Mouse (Mus musculus) testis, postnatal 14 days (tissue): Measurements from ENCODE around the gene Prb1.
"Not testable (repeated sequence)": the region's sequence is repeated elsewhere in the genome, so short reads cannot be mapped to it uniquely, and the experiment has no call there.

Source experiments
- DNase-seq: peaks from one replicate; pipeline ENCODE4 v3.0.0; 2021; ENCODE audit warnings: low spot score

The Prb1 gene

GRCm38 (mm10) chr6:132210421-132210820 is at the start of gene Prb1:
Gene Prb1, minus strand, starts transcription at chr6:132210521.
- DNase-seq, result not testable (repeated sequence)
